Mouse (Mus musculus): ENCODE data around the gene Slc38a8. TPM values are rescaled to one million over a fixed set of nuclear protein-coding genes. Genes with fewer than 3 reads are reported as not detected.

The Slc38a8 gene
- polyA plus RNA-seq, 1 experiment from 2014 or later, result 3.3 TPM

- no peak overlapping the region for H3K9ac ChIP-seq
- 15% methylated on average over 9 of the region's 9 CpGs for WGBS
- H3K4me2 ChIP-seq (replicated peaks), result 0 out of 2 replicates have a peak overlapping the region, but pooled peaks have one; percentile 10
- ATAC-seq (ENCODE audit: insufficient number of reproducible peaks, insufficient read depth, low FRiP score, low TSS enrichment), result no peak
- no peak overlapping the region for H3K27ac ChIP-seq
- peaks cover 7% of the 10 kb centered on the region; the same call in 1 of the 2 replicates for H3K4me1 ChIP-seq
- no peaks in the 10 kb centered on the region for H3K9me3 ChIP-seq
- no peaks in the 10 kb centered on the region for H3K36me3 ChIP-seq
- H3K27me3 ChIP-seq, result no peaks in the 10 kb centered on the region
- H3K4me3 ChIP-seq, result no peak overlapping the region
Observed at GRCm38 (mm10) chr8:119436933-119437332, 64.6 kb downstream of the Slc38a8 start.

- H3K27me3 ChIP-seq, result no peaks in the 10 kb centered on the region
- no peak for ATAC-seq (ENCODE audit: insufficient number of reproducible peaks, insufficient read depth, low FRiP score, low TSS enrichment)
- 88% methylated on average over 10 of the region's 10 CpGs for WGBS
Observed at GRCm38 (mm10) chr8:119436331-119436730, 65.2 kb downstream of the Slc38a8 start.

GRCm38 (mm10) chr8:119435527-119435926 lies 66.0 kb downstream of the Slc38a8 start:
- H3K4me1 ChIP-seq, result 0 out of 2 replicates have a peak, but pooled peaks cover 3% of the 10 kb centered on the region
- no peak overlapping the region for H3K4me3 ChIP-seq
- 73% methylated on average over 7 of the region's 7 CpGs for WGBS
- H3K36me3 ChIP-seq, result no peaks in the 10 kb centered on the region
- no peak for ATAC-seq (ENCODE audit: insufficient number of reproducible peaks, insufficient read depth, low FRiP score, low TSS enrichment)
- no peaks in the 10 kb centered on the region for H3K27me3 ChIP-seq
- no peak overlapping the region for H3K27ac ChIP-seq
- H3K9me3 ChIP-seq, result no peaks in the 10 kb centered on the region
- H3K4me2 ChIP-seq (replicated peaks), result no peak overlapping the region
- no peak overlapping the region for H3K9ac ChIP-seq

More at GRCm38 (mm10) chr8:119436331-119436730, 65.2 kb downstream of the Slc38a8 start:
- Histone ChIP-seq H3K9ac (no peak overlapping the region), H3K4me1 (peaks cover 7% of the 10 kb centered on the region; the same call in 1 of the 2 replicates), H3K36me3 (no peaks in the 10 kb centered on the region), H3K4me2 (replicated peaks) (no peak overlapping the region), H3K27ac (no peak overlapping the region), H3K9me3 (no peaks in the 10 kb centered on the region), H3K4me3 (no peak overlapping the region)

GRCm38 (mm10) chr8:119434569-119434968 lies 66.9 kb downstream of the Slc38a8 start:
- WGBS, result 85% methylated on average over 6 of the region's 6 CpGs
- Histone ChIP-seq H3K9ac (no peak overlapping the region), H3K4me3 (no peak overlapping the region), H3K9me3 (no peaks in the 10 kb centered on the region), H3K4me1 (0 out of 2 replicates have a peak, but pooled peaks cover 3% of the 10 kb centered on the region), H3K4me2 (replicated peaks) (no peak overlapping the region), H3K27ac (no peak overlapping the region), H3K27me3 (no peaks in the 10 kb centered on the region), H3K36me3 (no peaks in the 10 kb centered on the region)
- no peak for ATAC-seq (ENCODE audit: insufficient number of reproducible peaks, insufficient read depth, low FRiP score, low TSS enrichment)

GRCm38 (mm10) chr8:119433582-119434174 lies 67.8 kb downstream of the Slc38a8 start, which contains the start of gene Osgin1:
Gene Osgin1, plus strand, starts transcription at chr8:119434124.
- Histone ChIP-seq H3K4me1 (0 out of 2 replicates have a peak, but pooled peaks cover 3% of the 10 kb centered on the region), H3K4me3 (no peak within 1 kb of the TSS), H3K27me3 (no peaks in the 10 kb centered on the region), H3K27ac (no peak within 1 kb of the TSS), H3K9ac (no peak within 1 kb of the TSS), H3K4me2 (replicated peaks) (no peak within 1 kb of the TSS), H3K36me3 (no peaks in the 10 kb centered on the region), H3K9me3 (no peaks in the 10 kb centered on the region)
- ATAC-seq (ENCODE audit: insufficient number of reproducible peaks, insufficient read depth, low FRiP score, low TSS enrichment), result no peak
- WGBS, result 89% methylated on average over 13 of the region's 13 CpGs

- ATAC-seq (ENCODE audit: insufficient number of reproducible peaks, insufficient read depth, low FRiP score, low TSS enrichment), result no peak
Observed at GRCm38 (mm10) chr8:119432372-119432771, 69.1 kb downstream of the Slc38a8 start.

GRCm38 (mm10) chr8:119430690-119431089 lies 70.8 kb downstream of the Slc38a8 start:
- WGBS, result 83% methylated on average over 7 of the region's 7 CpGs
- no peak overlapping the region for H3K4me2 ChIP-seq (replicated peaks)
- H3K9ac ChIP-seq, result no peak overlapping the region
- no peak overlapping the region for H3K4me3 ChIP-seq
- H3K27ac ChIP-seq, result no peak overlapping the region
- no peak for ATAC-seq (ENCODE audit: insufficient number of reproducible peaks, insufficient read depth, low FRiP score, low TSS enrichment)
- 0 out of 2 replicates have a peak, but pooled peaks cover 3% of the 10 kb centered on the region for H3K4me1 ChIP-seq
- no peaks in the 10 kb centered on the region for H3K9me3 ChIP-seq
- H3K36me3 ChIP-seq, result no peaks in the 10 kb centered on the region
- H3K27me3 ChIP-seq, result no peaks in the 10 kb centered on the region

More at GRCm38 (mm10) chr8:119432372-119432771, 69.1 kb downstream of the Slc38a8 start:
- Histone ChIP-seq H3K4me2 (replicated peaks) (no peak overlapping the region), H3K9me3 (no peaks in the 10 kb centered on the region), H3K27ac (no peak overlapping the region), H3K4me1 (0 out of 2 replicates have a peak, but pooled peaks cover 3% of the 10 kb centered on the region), H3K9ac (no peak overlapping the region), H3K4me3 (no peak overlapping the region), H3K36me3 (no peaks in the 10 kb centered on the region), H3K27me3 (no peaks in the 10 kb centered on the region)
- WGBS, result 29% methylated on average over 3 of the region's 3 CpGs

- no peak for ATAC-seq (ENCODE audit: insufficient number of reproducible peaks, insufficient read depth, low FRiP score, low TSS enrichment)
- H3K4me1 ChIP-seq, result 0 out of 2 replicates have a peak, but pooled peaks cover 3% of the 10 kb centered on the region
- H3K9me3 ChIP-seq, result no peaks in the 10 kb centered on the region
- H3K27me3 ChIP-seq, result no peaks in the 10 kb centered on the region
- no peak overlapping the region for H3K9ac ChIP-seq
- no peak overlapping the region for H3K4me2 ChIP-seq (replicated peaks)
- no peak overlapping the region for H3K27ac ChIP-seq
- no peaks in the 10 kb centered on the region for H3K36me3 ChIP-seq
- no peak overlapping the region for H3K4me3 ChIP-seq
- WGBS, result 65% methylated on average over 8 of the region's 8 CpGs
Observed at GRCm38 (mm10) chr8:119430250-119430649, 71.2 kb downstream of the Slc38a8 start.

Other genes with a start within 250 kb of the Slc38a8 start
- gene Hsbp1, start 157.2 kb downstream of the Slc38a8 start, polyA plus RNA-seq (2016; fragmentation: Nextera tagmentation; extraction: Ambion mirVana), result 325 and 333 TPM in 2 replicates
- 12.5 and 14.7 TPM in 2 replicates for gene Mlycd, start 106.8 kb downstream of the Slc38a8 start, polyA plus RNA-seq (2016; fragmentation: Nextera tagmentation; extraction: Ambion mirVana)
- gene Osgin1, start 67.6 kb downstream of the Slc38a8 start, polyA plus RNA-seq (2016; fragmentation: Nextera tagmentation; extraction: Ambion mirVana), result 0.43 and 0.56 TPM in 2 replicates
- 10.7 and 12.5 TPM in 2 replicates for gene Necab2, start 55.0 kb downstream of the Slc38a8 start, polyA plus RNA-seq (2016; fragmentation: Nextera tagmentation; extraction: Ambion mirVana)
- gene Mbtps1, start 57.0 kb upstream of the Slc38a8 start, polyA plus RNA-seq (2016; fragmentation: Nextera tagmentation; extraction: Ambion mirVana), result 147 TPM in 2 replicates
- 37.2 and 39.5 TPM in 2 replicates for gene Hsdl1, start 73.5 kb upstream of the Slc38a8 start, polyA plus RNA-seq (2016; fragmentation: Nextera tagmentation; extraction: Ambion mirVana)
- 0.09 TPM in 1 of 2 replicates, not detected in the other for gene Dnaaf1, start 73.5 kb upstream of the Slc38a8 start, polyA plus RNA-seq (2016; fragmentation: Nextera tagmentation; extraction: Ambion mirVana)
- 15.2 and 15.5 TPM in 2 replicates for gene Taf1c, start 103.5 kb upstream of the Slc38a8 start, polyA plus RNA-seq (2016; fragmentation: Nextera tagmentation; extraction: Ambion mirVana)
- gene Adad2, start 111.0 kb upstream of the Slc38a8 start, polyA plus RNA-seq (2016; fragmentation: Nextera tagmentation; extraction: Ambion mirVana), result 0.10 and 0.23 TPM in 2 replicates
- gene Kcng4, start 134.0 kb upstream of the Slc38a8 start, polyA plus RNA-seq (2016; fragmentation: Nextera tagmentation; extraction: Ambion mirVana), result 0.08 and 0.11 TPM in 2 replicates
- gene Wfdc1, start 164.7 kb upstream of the Slc38a8 start, polyA plus RNA-seq (2016; fragmentation: Nextera tagmentation; extraction: Ambion mirVana), result 4.3 and 5.6 TPM in 2 replicates
- 1.1 and 1.9 TPM in 2 replicates for gene Atp2c2, start 198.3 kb upstream of the Slc38a8 start, polyA plus RNA-seq (2016; fragmentation: Nextera tagmentation; extraction: Ambion mirVana)